Comparison of ENCODE assay signal across 20 mouse cellular contexts in the genomic region with DNA sequence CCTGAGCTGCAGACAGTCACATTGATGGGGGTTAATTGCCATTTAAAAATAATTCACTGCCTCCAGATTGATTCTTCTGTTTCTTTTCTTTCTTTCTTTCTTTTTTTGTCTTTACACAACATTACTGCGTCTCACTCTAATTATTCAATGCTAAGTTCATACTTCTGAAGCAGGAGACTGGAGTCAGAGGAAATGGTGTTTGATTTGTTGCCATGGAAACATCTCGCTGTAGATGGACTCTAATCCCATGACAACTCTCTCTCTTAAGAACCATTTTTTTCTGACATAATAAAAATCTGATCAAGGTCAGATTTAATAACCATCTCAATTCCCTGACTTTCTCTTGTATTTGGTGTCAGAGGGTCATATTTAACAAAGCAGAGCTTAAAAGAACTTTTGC.
"Had no signal": no experiment of that assay in that cellular context is flagged by ENCODE, and none has a peak within 500 bp of the region (broad histone marks: within the 10 kb centered on the region; RNA-seq: fewer than 3 reads in every experiment).

No protein-coding gene starts in this region.

- H3K4me1 ChIP-seq: limb, embryonic 15.5 days; lung, embryonic 15.5 days; neural tube, embryonic 12.5 days; neural tube, embryonic 15.5 days had no signal

- H3K4me3 ChIP-seq: layer of hippocampus, adult 2 months; limb, embryonic 15.5 days; lung, embryonic 15.5 days; neural tube, embryonic 12.5 days; neural tube, embryonic 15.5 days had no signal

- DNase-seq: kidney, adult 18-20 months; kidney, adult 9 months; kidney, postnatal 14 days; kidney, postnatal 4 days; layer of hippocampus, adult 9-11 months; liver, postnatal 0 days; lung, postnatal 14 days; lung, postnatal 4 days; right cerebral cortex, adult 18-20 months; right cerebral cortex, postnatal 14 days; thymus, adult 18-20 months; thymus, postnatal 36 days had no signal

- H3K27ac ChIP-seq: layer of hippocampus, adult 2 months; limb, embryonic 15.5 days; liver, embryonic 14.5 days; lung, embryonic 15.5 days; neural tube, embryonic 12.5 days; neural tube, embryonic 15.5 days had no signal

- H3K4me2 ChIP-seq: limb, embryonic 15.5 days; liver, embryonic 11.5 days; lung, embryonic 15.5 days; neural tube, embryonic 12.5 days; neural tube, embryonic 15.5 days had no signal

- H3K27me3 ChIP-seq: limb, embryonic 15.5 days; lung, embryonic 15.5 days; neural tube, embryonic 12.5 days; neural tube, embryonic 15.5 days had no signal

- H3K9me3 ChIP-seq: limb, embryonic 15.5 days; lung, embryonic 15.5 days; neural tube, embryonic 12.5 days; neural tube, embryonic 15.5 days had no signal

- ATAC-seq: intestine, embryonic 16.5 days; liver, postnatal 0 days had no signal

- H3K9ac ChIP-seq: limb, embryonic 15.5 days; liver, embryonic 14.5 days; liver, postnatal 0 days; lung, embryonic 15.5 days; neural tube, embryonic 12.5 days; neural tube, embryonic 15.5 days had no signal

- H3K36me3 ChIP-seq: limb, embryonic 15.5 days; lung, embryonic 15.5 days; neural tube, embryonic 12.5 days; neural tube, embryonic 15.5 days had no signal
